Mouse (Mus musculus) adrenal gland (tissue): ENCODE measurements around the gene Nfe2l2.

Experiments
- intact Hi-C: fragments of 180-260 bp; cut with DNase I; formaldehyde crosslinking; loops from one replicate; pipeline ENCODE4 v1.15.1; 2025

Gene Nfe2l2

GRCm38 (mm10) chr2:75687040-75687749 lies 17.2 kb downstream of the Nfe2l2 start:
- intact Hi-C loops: loop anchor here (10.0 kb wide), 1 partner anchor 88 kb away; no protein-coding TSS in a partner anchor

- intact Hi-C loops: loop anchor here (10.0 kb wide), 1 partner anchor 89 kb away; no protein-coding TSS in a partner anchor
These were observed 19.0 kb downstream of the Nfe2l2 start for GRCm38 (mm10) chr2:75685458-75685861.

GRCm38 (mm10) chr2:75684526-75684925 lies 19.9 kb downstream of the Nfe2l2 start:
- intact Hi-C loops: loop anchor here (10.0 kb wide), 1 partner anchor 90 kb away; no protein-coding TSS in a partner anchor

- intact Hi-C loops: loop anchor here (10.0 kb wide), 1 partner anchor 92 kb away; no protein-coding TSS in a partner anchor
These were observed 21.3 kb downstream of the Nfe2l2 start for GRCm38 (mm10) chr2:75682978-75683709.

- intact Hi-C loops: loop anchor here (10.0 kb wide), 1 partner anchor 93 kb away; no protein-coding TSS in a partner anchor
These were observed 23.0 kb downstream of the Nfe2l2 start for GRCm38 (mm10) chr2:75681439-75681838.

- intact Hi-C loops: loop anchor here (10.0 kb wide), 1 partner anchor 95 kb away; no protein-coding TSS in a partner anchor
These were observed 24.5 kb downstream of the Nfe2l2 start for GRCm38 (mm10) chr2:75679947-75680346.

- intact Hi-C loops: no loop called here
These were observed 27.9 kb downstream of the Nfe2l2 start for GRCm38 (mm10) chr2:75676567-75676966.

GRCm38 (mm10) chr2:75672561-75672960 lies 31.9 kb downstream of the Nfe2l2 start:
- intact Hi-C loops: loop anchor here (5.0 kb wide), 1 partner anchor 65 kb away; no protein-coding TSS in a partner anchor

- intact Hi-C loops: loop anchor here (5.0 kb wide), 1 partner anchor 64 kb away; no protein-coding TSS in a partner anchor
These were observed 33.1 kb downstream of the Nfe2l2 start for GRCm38 (mm10) chr2:75671337-75671660.

- intact Hi-C loops: loop anchor here (5.0 kb wide), 1 partner anchor 63 kb away; no protein-coding TSS in a partner anchor
These were observed 33.8 kb downstream of the Nfe2l2 start for GRCm38 (mm10) chr2:75670446-75671336.

- intact Hi-C loops: loop anchor here (5.0 kb wide), 1 partner anchor 62 kb away; no protein-coding TSS in a partner anchor
These were observed 34.7 kb downstream of the Nfe2l2 start for GRCm38 (mm10) chr2:75669491-75670445.

- intact Hi-C loops: loop anchor here (5.0 kb wide), 2 partner anchors 41 to 121 kb away; partner anchors contain the start of gene Nfe2l2
These were observed 43.3 kb downstream of the Nfe2l2 start for GRCm38 (mm10) chr2:75661106-75661505.

GRCm38 (mm10) chr2:75660255-75660948 lies 44.0 kb downstream of the Nfe2l2 start:
- intact Hi-C loops: loop anchor here (5.0 kb wide), 2 partner anchors 42 to 122 kb away; partner anchors contain the start of gene Nfe2l2

- intact Hi-C loops: loop anchor here (5.0 kb wide), 1 partner anchor 52 kb away; no protein-coding TSS in a partner anchor
These were observed 44.8 kb downstream of the Nfe2l2 start for GRCm38 (mm10) chr2:75659629-75659960.

GRCm38 (mm10) chr2:75658727-75659628 lies 45.5 kb downstream of the Nfe2l2 start, which contains the start of gene Hnrnpa3:
Gene Hnrnpa3 (plus strand): TSS chr2:75659261.
- intact Hi-C loops: loop anchor here (5.0 kb wide), 1 partner anchor 52 kb away; no protein-coding TSS in a partner anchor

GRCm38 (mm10) chr2:75657907-75658691 lies 46.3 kb downstream of the Nfe2l2 start:
- intact Hi-C loops: loop anchor here (5.0 kb wide), 1 partner anchor 51 kb away; no protein-coding TSS in a partner anchor

- intact Hi-C loops: loop anchor here (5.0 kb wide), 1 partner anchor 50 kb away; no protein-coding TSS in a partner anchor
These were observed 47.5 kb downstream of the Nfe2l2 start for GRCm38 (mm10) chr2:75656924-75657323.
